Mouse (Mus musculus) urinary bladder, postnatal 36 days (tissue): ENCODE results near the gene Tacc2.
"Not testable (repeated sequence)": the region's sequence is repeated elsewhere in the genome, so short reads cannot be mapped to it uniquely, and the experiment has no call there.

Source experiments
- DNase-seq, 2 experiments: peaks; one replicate each; pipeline ENCODE4 v3.0.0; 2022; ENCODE audit warnings: low spot score in 2 of 2, mixed read lengths in 1 of 2

The Tacc2 gene

DNA sequence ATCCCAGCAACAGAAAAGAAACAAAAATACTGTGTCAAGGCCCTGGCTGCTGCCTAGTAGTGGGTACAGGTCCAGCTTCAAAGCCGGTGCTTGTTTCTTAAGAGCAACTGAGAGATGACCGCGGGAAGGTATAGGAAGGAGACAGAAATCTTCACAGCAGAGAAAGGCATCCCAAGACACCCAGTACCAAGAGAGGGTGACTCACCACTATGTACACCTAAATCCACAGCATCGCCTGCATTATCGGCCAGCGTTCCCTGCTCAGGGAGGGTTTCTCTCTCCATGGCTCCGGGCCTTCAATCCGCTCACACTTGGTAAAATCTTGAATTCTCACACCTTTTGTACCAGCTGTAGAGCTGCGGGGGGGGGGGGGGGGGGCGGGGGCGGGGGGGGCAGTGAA, 4.4 kb upstream of the Tacc2 start, which contains the start of gene Nsmce4a:
Gene Nsmce4a (minus strand): TSS at position 298 of the 400 bp plus-strand sequence.
- no peak for DNase-seq

DNA sequence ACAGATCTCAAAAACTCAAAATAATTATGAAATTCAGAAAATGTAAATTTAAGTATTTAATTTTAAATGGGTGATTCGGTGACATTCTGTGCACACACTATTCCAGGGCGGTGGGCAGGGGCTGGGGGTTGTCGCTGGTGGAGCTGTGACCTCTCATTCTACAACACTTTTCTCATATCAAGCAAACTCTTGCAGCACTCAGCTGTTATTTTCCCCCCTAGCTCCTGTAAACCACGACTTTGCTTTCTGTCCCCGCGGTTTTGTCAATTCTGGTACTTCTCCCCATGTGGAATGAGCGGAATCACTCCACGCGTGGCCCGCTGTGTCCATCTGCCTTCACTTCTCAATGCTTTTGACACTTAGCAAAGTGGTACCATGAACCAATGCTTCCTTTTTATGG, 3.5 kb upstream of the Tacc2 start:
- no peak for DNase-seq

DNA sequence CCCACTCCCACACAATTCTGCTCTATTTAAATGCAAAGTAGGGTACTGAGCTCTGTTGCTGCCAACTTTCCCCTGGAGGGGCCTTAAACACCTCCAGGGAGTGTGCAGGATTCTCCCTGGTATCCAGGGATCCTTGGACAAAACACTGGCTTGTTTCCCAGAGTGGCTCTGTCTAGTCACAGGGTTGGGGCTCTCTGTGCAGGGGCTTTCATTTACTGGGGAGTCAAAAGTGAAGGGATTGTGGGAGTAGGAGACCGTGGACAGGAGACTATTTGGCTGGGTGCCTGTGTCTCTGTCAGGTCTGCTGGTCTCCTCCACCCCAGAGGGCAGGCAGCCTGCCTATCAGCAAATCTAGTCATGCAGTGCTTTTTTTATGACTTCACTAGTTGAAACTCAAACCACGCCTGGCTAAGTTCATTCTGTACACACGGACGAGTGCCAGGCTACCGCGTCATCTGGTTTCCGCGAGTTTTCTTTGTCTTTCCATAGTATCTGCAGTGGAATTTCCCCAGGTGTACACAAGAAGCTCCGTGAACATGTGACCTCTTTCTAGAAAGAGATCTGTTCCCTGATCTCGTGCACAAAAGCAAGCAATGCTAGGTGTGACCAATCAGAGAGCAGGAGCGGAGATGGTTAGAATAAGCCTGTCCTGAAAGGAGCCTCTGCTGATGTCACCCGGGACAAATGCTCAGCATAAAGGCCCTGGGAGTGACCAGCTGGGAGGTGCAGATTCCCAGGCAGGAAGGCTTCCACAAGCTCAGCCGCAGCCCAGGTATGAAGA, 2.8 kb upstream of the Tacc2 start:
- peak; percentile 56 to 63 for DNase-seq

DNA sequence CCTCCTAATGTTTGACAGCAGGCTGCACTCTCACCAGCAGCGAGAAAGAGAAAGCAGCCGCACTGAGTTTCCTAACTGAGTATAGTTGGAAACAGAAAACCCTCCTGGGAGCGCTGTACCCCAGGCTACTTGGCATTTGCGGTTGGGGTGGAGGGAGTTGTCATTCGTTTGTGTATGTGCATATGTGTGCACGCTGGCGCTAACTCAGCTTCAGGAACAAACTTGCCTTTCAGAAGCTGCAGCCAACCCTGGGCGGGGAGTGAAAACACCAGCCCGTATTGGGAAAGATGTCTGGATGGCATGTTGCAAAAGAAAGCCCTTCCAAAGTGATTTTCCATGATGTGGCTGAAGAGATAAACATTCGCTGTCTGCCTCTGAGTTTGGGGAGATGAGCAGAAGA, 257 bp upstream of the Tacc2 start:
- peak; percentile 25 to 64 for DNase-seq

DNA sequence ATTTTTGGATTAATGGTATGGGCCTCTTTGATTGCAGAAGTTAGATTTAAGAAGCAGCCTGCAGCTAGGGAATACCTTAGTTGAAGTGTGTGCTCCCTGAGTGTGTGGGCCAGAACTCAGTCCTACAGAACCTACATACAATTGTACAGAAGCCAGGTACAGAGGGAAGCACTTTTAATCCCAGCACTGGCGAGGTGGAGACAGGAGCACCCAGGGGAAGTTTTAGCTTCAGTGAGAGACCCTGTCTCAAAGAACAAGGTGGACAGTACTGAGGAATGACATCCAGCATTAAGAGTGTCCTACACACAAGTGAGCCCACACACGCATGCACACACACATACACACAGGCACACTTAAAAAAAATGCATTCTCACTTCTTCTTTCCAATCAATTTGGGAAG, 828 bp downstream of the Tacc2 start:
- DNase-seq, result no peak

DNA sequence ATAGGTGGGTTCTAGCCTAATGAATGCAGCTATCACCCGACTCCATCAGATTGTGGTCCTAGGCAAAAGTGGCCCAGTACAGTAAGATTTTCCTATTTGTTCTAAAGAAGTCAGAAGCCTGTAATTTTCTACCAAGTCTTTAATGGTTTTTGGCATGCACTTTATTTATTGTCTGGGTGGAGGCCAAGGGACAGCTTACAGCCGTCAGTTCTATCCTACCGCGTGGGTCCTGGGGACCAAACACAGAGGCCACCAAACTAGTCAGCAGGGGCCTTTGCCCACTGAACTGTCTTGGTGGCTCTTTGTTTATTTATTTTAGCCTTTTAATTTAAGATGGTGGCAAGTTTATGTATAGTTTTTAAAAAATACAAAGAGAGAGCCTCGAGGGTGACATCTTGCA, 1.4 kb downstream of the Tacc2 start:
- no peak for DNase-seq

DNA sequence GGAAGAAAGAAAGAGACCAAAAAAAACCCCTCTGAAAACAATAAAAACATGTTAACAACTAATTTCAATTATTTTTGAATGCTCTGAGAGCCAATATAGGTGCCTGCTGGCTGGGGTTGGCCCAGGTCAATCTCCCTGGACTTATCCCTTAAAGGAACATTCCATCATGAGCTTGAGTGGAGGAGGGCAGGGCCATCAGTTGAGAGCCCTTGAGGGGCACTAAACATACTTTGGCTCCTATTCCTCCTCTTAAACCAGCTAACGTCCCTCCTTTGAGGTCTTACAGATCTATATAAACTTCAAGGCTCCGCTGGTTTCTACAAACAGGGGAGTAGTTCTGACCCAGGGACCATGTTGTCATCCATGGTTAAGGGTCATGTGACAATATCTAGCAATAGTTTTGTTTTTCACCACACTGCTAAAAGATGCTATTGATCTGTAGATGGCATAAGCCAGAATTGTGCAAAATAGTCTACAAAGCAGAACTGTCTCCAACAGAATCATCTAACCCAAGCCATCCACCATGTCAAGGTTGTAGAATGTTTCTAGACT, 9.4 kb downstream of the Tacc2 start:
- DNase-seq, result no peak

DNA sequence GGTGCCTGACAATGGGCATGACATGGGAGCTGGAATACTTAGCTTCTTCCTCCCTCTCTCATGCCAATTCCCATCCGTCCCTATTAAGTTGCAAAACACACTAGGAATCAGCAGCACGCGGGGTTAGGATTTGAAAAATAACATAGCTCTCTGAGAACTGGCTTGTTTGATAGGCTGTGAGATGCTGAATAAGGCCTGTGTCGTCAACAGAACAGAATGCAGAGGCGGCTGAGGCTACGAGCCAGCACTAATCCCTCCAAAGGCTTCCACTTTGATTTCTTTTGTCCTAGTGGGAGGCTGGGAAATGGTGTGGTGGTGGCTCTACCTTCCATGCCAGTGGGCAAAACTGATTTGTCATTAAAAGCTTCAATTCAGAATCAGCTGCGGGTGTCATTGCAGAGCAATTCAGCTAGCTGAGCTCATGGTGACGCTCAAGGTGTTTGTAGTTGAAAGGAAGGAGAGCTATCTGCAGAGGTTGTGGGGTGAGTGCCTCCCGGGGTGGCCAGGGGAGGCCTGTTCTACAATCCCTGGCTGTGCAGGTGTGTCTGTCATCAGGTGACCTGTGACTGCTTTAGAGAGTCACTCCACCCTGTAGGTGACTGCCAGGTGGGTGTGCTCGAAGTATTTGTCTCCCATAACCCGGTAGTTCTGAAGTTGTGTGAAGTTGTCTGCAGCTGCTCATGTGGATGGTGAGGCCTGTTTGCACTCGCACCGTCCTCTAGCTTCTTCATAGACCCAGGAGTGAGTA, 13.0 kb downstream of the Tacc2 start:
- DNase-seq, result no peak

DNA sequence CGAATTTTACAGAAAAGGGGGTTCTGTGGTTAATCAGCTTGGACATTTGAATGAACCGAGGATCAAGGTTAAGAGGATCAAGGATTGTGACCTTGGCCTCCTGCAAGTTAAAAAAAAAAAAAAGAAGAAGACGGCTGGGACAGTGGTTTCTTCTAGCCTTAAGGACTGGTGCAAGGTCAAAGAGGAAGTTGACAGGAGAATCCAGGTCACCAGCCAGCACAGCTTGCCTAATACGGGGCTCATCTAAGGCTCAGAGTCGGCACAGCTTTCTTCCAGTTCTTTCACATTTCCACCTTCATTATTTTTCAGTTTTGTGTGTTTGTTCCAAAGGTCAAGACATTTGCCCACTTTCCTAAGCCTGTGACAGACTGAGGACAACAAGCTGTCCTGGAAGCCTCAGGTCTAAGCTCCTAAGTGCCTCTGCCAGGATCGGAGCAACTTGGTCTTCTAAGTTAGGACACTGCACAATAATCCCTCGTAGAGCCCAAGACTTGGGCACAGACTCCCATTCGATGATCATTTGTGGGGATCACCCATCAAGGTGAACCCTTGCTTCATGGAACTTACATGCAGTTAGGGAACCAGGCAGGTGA, 13.7 kb downstream of the Tacc2 start:
- no peak for DNase-seq

DNA sequence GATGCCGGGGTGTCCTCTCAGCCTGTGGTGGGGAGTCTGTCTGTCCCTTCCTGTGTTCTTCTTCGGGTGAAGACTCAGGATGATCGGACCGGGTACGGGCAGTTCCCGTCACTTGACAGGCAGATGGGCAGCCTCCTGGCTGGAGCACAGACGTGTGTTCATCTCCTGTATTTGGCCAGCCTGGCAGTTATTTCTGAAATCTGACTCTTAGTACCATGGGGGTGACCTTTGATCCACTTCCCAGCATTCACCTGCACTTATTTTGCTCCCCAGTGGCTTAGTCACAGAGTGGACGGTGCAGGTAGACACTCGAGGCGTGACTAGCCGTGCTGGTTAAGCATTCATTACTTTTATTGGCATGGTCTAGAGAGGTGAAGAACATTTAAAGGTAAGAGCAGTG, 15.7 kb downstream of the Tacc2 start:
- DNase-seq, result not testable (repeated sequence)

DNA sequence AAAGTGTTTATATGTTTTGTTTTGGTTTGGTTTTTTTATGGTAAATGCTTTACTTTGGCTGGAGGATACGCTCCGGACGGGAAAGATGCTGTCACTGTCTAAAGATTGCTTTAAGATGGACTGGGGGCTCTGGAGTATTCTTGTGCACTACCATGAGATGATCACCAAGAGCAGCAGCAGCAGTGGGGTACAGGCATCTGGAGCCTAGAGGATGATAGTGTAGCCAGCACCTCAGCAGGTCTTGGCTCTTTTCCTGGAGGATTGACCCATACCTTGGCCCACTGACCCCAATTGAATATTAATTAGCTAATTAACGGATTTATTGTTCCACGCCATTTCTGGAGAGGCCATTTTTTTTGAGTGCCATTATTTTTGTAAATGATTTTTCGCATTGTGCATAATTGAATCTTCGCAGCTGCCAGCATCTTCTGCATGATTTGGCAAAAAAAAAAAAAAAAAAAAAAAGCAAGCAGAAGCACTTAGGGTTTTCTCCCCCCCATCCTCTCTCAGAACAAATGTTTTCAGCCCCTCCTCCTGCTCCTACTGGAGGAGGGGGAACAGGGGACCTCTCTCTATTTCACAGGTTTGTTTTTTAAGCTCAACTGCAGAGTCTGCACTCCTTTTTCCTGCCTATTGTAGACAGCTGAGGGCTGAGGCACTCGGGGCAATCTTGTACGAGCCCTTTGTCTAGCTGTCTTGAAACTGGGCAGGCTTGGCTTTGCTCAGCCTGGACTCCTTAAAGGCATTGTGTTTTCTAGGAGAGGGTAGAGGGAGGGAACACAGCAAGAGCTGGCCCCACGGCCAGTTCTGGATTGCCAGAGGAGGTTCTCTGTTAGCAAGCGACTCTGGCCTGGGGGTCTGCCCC, 16.4 kb downstream of the Tacc2 start:
- DNase-seq, result not testable (repeated sequence)

DNA sequence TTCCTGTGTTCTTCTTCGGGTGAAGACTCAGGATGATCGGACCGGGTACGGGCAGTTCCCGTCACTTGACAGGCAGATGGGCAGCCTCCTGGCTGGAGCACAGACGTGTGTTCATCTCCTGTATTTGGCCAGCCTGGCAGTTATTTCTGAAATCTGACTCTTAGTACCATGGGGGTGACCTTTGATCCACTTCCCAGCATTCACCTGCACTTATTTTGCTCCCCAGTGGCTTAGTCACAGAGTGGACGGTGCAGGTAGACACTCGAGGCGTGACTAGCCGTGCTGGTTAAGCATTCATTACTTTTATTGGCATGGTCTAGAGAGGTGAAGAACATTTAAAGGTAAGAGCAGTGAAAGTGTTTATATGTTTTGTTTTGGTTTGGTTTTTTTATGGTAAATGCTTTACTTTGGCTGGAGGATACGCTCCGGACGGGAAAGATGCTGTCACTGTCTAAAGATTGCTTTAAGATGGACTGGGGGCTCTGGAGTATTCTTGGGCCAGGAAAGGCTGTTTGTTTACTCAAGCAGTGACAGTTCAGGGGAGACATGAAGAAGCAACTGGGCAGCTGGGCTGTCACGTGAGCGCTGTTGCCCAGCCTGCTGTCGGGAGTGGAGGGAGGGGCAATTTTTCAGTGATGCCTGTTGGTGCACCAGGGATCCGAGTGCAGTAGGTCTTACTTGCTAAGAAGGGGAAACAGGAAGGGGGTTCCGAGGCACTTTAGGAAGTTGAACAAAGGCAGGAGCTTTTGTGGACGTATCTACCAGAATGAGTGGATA, 19.0 kb downstream of the Tacc2 start:
- DNase-seq, result not testable (repeated sequence)

DNA sequence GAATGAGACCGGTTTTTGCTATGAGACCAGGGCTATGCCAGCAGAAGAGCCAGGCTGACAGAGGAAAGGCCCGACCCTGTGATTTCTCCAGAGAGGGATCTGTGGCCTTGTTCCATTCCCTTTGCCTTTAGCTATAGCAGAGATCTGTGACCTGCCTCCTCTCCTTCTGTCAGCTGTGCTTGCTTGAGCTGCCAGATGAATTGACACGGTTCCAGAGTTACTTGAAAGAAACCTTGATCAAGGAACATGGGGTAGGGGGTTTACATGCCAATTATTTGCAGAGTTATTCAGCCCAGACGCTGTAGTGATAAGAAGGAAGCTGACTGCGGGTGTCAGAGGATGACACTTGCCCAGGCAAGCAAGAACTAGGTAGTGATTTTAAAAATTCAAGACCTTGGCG, 20.3 kb downstream of the Tacc2 start:
- no peak for DNase-seq

DNA sequence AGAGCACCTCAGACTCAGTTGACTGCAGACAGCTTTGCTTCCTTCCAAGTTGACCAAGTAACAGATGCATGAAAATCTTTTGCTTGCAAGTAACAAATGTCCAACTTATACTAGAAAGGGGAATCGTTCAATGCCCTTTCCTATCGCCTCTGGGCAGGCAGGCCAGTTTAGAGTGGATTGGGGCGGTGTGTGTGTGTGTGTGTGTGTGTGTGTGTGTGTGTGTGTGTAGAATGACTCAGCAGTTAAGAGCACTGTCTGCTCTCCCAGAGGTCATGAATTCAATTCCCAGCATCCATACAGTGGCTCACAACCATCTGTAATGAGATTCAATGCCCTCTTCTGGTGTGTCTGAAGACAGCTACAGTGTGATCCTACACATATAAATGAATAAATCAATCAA, 22.8 kb downstream of the Tacc2 start:
- DNase-seq, result no peak

DNA sequence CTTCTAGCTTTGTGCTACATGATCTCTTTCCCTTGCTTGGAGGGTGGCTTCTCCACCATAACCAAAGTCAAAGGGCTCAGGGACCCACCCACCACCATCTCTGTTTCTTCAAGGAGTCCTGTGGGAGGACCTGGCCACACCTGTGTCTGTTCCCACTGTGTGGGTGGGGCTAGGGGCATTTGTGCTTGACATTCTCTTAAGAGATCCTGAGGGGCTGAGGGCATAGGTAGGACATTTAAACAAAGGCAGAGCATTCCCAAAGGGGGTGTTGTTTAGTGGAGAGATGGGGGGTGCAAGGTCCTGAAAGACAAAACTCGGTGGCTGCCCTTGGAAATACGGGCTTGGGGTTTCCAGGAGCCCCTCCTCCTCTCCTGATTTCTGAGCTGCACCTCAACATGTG, 23.3 kb downstream of the Tacc2 start:
- no peak for DNase-seq

DNA sequence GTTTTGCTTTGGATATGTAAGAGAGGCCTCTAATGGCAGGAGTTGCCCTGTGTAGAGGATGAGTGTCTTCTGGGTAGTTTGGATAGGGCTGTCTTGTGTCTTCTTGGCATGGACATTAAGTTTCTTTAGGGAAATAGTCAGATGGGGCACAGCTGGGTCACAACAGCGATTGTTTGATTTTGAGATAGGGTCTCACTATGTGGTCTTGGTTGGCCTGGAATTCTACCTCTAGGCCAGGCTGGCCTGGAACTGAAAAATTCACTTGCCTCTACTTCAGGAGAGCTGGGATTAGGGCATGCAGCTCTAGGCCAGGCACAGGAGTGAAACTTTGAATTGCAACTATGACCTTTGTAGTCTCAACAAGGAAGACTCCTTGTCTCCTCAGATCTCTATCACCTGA, 25.6 kb downstream of the Tacc2 start:
- DNase-seq, result no peak

DNA sequence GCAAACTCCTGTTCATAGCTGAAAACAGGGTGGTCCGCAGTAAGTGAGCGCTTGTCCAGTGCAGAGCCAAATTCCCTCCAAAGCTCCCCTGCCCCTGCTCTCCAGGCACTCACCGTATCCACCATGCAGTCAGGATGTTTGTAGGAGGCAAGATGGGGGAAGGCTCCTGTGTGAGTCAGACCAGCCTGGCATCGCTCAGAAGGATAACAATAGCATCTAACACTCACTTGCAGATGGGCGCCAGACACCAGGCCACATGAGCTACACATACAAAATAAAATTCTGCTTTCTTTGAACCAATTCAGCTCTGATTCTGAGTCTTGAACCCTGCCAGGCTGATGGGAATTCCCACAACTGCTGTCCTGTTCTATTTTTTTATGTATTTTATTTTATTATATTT, 26.3 kb downstream of the Tacc2 start:
- DNase-seq, result no peak

DNA sequence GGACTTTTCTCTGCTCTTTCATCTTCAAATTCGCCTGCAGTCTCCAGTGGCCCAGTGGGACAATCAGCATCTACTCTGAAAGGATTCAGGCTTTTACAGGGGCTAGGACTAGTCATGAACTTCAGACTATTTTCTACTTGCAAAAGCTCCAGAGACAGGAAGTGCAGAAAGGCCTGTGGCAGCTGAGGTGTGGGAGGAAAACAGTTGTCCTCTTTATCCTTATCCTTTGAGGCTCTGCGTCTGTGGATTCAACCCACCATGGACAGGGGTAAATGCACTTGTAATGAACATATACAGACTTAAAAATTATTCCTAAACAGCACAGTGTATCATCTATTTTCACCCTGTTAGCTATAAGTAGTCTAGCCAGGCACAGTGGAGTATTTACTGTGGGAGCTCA, 27.2 kb downstream of the Tacc2 start:
- no peak for DNase-seq

DNA sequence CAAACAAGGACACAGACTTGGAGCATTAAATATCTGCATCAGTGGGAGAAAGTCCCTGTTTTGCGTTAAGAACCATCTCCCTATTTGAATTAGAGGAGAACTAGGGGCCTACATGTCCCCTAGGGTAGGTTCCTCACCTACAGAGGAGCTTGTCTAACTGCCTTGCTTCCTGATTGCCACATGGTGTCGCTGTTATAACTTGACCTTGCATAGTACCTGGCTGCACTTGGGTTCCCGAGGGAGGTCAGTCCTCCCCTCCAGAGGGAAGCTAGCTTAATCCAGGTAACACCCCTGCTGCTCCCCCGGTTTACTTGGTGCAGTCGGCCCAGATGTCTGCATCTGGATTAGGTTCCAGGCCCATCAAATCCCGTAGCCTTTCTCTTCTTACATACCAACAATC, 27.9 kb downstream of the Tacc2 start:
- no peak for DNase-seq

DNA sequence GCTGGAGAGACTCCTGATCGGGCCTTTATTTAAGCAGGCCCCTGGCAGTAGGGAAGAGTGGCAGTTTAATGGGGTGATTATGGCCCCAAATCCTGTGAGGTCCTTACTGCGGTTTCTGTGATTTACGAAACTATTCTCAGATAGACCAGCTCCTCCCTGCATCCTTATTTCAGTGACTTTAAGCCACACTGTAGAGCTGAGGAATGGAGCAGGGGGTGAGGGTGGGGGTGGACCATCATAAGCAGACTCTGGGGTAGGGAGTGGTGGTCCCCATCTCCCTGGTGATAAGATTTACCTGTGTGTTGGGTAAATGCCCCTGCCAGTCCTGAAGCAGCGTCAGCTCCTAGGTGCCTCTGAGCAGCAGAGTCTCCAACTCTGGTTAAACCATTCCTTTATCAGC, 29.7 kb downstream of the Tacc2 start:
- DNase-seq, result no peak

DNA sequence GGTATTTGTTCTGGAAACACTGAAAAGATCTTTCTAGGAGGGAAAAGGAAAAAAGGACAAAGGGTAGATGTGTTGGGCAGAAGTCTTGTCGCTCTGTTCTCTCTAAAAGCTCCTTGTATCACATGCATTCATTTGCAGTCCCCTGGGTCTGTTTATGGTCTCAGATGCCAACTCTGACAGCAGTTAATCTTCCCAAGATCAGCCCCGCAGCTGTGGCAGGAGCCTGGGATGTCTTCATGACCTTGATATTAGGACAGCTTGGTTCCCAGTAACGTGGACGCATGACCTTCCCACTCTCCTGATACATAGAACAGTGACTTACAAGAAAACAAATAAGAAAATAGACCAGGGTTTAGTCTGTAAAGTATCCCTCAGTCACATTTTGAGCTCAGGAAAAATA, 36.7 kb downstream of the Tacc2 start:
- no peak for DNase-seq
